17 mouse cellular contexts compared by ENCODE assay signal in the genomic region with DNA sequence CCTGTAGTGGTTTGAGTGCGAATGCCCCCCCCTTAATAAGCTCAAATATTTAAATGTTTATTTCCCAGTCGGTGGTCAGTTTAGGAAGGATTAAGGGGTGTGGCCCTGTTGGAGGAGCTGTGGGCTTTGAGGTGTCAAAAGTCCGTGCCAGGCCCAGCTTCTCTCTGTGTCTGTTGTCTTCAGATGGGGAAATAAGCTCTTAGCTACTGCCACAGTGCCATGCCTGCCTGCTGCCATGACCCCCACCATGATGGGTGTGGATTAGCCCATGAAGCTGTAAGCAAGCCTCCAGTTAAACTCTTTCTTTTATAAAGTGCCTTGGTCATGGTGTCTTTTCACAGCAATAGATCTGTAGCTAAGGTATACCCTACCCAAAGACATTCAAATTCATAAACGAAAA. TPM values are rescaled to one million over a fixed set of nuclear protein-coding genes. Genes with fewer than 3 reads are reported as not detected.
DNase-seq lines count a peak whose midpoint lies in the region; ATAC-seq lines count a peak whose summit lies in the region.
"Had no signal": no experiment of that assay in that cellular context is flagged by ENCODE, and none has a peak within 500 bp of the region (broad histone marks: within the 10 kb centered on the region; RNA-seq: fewer than 3 reads in every experiment).

No protein-coding gene starts in this region.

- H3K27ac ChIP-seq in embryonic facial prominence, embryonic 11.5 days (replicated peaks; ENCODE audit: low read depth, low read length): no peak overlapping the region
- no peak overlapping the region for H3K27ac ChIP-seq in embryonic facial prominence, embryonic 10.5 days (replicated peaks)
- no peak overlapping the region for H3K27ac ChIP-seq in hindbrain, embryonic 13.5 days
- H3K27ac ChIP-seq in hindbrain, embryonic 12.5 days: no peak overlapping the region
- no peak overlapping the region for H3K27ac ChIP-seq in liver, embryonic 16.5 days (ENCODE audit: low read length)
- H3K27ac ChIP-seq in neural tube, embryonic 13.5 days (replicated peaks): no peak overlapping the region
- H3K27ac ChIP-seq in neural tube, embryonic 15.5 days (replicated peaks): no peak overlapping the region
- H3K27ac ChIP-seq: embryonic facial prominence, embryonic 15.5 days; hindbrain, embryonic 14.5 days; limb, embryonic 12.5 days; liver, embryonic 13.5 days; lung, embryonic 15.5 days; midbrain, embryonic 10.5 days had no signal

- ATAC-seq in embryonic facial prominence, embryonic 11.5 days (replicated peaks; ENCODE audit: insufficient number of reproducible peaks, low FRiP score, low TSS enrichment, low read depth): 0 out of 2 replicates have a peak, but pooled peaks have one; percentile 39
- 0 out of 2 replicates have a peak, but pooled peaks have one; percentile 17 for ATAC-seq in hindbrain, embryonic 13.5 days (ENCODE audit: low FRiP score)
- ATAC-seq in hindbrain, embryonic 12.5 days (ENCODE audit: low FRiP score): no peak
- 0 out of 2 replicates have a peak, but pooled peaks have one; percentile 8 for ATAC-seq in liver, embryonic 16.5 days (ENCODE audit: low read depth)
- 0 out of 2 replicates have a peak, but pooled peaks have one; percentile 3 for ATAC-seq in neural tube, embryonic 13.5 days (ENCODE audit: low read depth)
- ATAC-seq in neural tube, embryonic 15.5 days (ENCODE audit: low FRiP score): no peak

- no peak overlapping the region for H3K4me2 ChIP-seq in embryonic facial prominence, embryonic 11.5 days (ENCODE audit: low read depth, low read length)
- no peak overlapping the region for H3K4me2 ChIP-seq in hindbrain, embryonic 13.5 days
- H3K4me2 ChIP-seq in hindbrain, embryonic 12.5 days (replicated peaks): no peak overlapping the region
- H3K4me2 ChIP-seq in liver, embryonic 16.5 days (ENCODE audit: low read depth, low read length): no peak overlapping the region
- no peak overlapping the region for H3K4me2 ChIP-seq in neural tube, embryonic 13.5 days
- no peak overlapping the region for H3K4me2 ChIP-seq in neural tube, embryonic 15.5 days
- H3K4me2 ChIP-seq: embryonic facial prominence, embryonic 15.5 days; hindbrain, embryonic 14.5 days; limb, embryonic 12.5 days; liver, embryonic 13.5 days; lung, embryonic 15.5 days had no signal

- H3K36me3 ChIP-seq in embryonic facial prominence, embryonic 11.5 days (replicated peaks; ENCODE audit: control insufficient read depth, insufficient read depth, low read depth, low read length): no peaks in the 10 kb centered on the region
- no peaks in the 10 kb centered on the region for H3K36me3 ChIP-seq in embryonic facial prominence, embryonic 10.5 days (replicated peaks)
- H3K36me3 ChIP-seq in hindbrain, embryonic 13.5 days: no peaks in the 10 kb centered on the region
- H3K36me3 ChIP-seq in hindbrain, embryonic 12.5 days: no peaks in the 10 kb centered on the region
- no peaks in the 10 kb centered on the region for H3K36me3 ChIP-seq in liver, embryonic 16.5 days (ENCODE audit: control insufficient read depth, insufficient read depth)
- H3K36me3 ChIP-seq in neural tube, embryonic 13.5 days: no peaks in the 10 kb centered on the region
- H3K36me3 ChIP-seq in neural tube, embryonic 15.5 days: no peaks in the 10 kb centered on the region
- H3K36me3 ChIP-seq: embryonic facial prominence, embryonic 15.5 days; limb, embryonic 12.5 days; liver, embryonic 13.5 days; lung, embryonic 15.5 days; midbrain, embryonic 10.5 days had no signal

- no peak overlapping the region for H3K4me3 ChIP-seq in embryonic facial prominence, embryonic 11.5 days (ENCODE audit: low read depth, low read length)
- H3K4me3 ChIP-seq in embryonic facial prominence, embryonic 10.5 days: no peak overlapping the region
- no peak overlapping the region for H3K4me3 ChIP-seq in hindbrain, embryonic 13.5 days
- no peak overlapping the region for H3K4me3 ChIP-seq in hindbrain, embryonic 12.5 days
- H3K4me3 ChIP-seq in liver, embryonic 16.5 days (ENCODE audit: low read depth, low read length): no peak overlapping the region
- H3K4me3 ChIP-seq in neural tube, embryonic 13.5 days: no peak overlapping the region
- no peak overlapping the region for H3K4me3 ChIP-seq in neural tube, embryonic 15.5 days (replicated peaks)
- H3K4me3 ChIP-seq: embryonic facial prominence, embryonic 15.5 days; limb, embryonic 12.5 days; liver, embryonic 13.5 days; lung, embryonic 15.5 days; midbrain, embryonic 10.5 days had no signal

- H3K27me3 ChIP-seq in embryonic facial prominence, embryonic 11.5 days (ENCODE audit: control insufficient read depth, insufficient read depth, low read length): no peaks in the 10 kb centered on the region
- no peaks in the 10 kb centered on the region for H3K27me3 ChIP-seq in embryonic facial prominence, embryonic 10.5 days (replicated peaks; ENCODE audit: low read depth, poor library complexity, severe bottlenecking)
- no peaks in the 10 kb centered on the region for H3K27me3 ChIP-seq in hindbrain, embryonic 13.5 days
- no peaks in the 10 kb centered on the region for H3K27me3 ChIP-seq in hindbrain, embryonic 12.5 days
- no peaks in the 10 kb centered on the region for H3K27me3 ChIP-seq in liver, embryonic 16.5 days (ENCODE audit: control insufficient read depth, insufficient read depth, low read depth, low read length)
- no peaks in the 10 kb centered on the region for H3K27me3 ChIP-seq in neural tube, embryonic 13.5 days
- no peaks in the 10 kb centered on the region for H3K27me3 ChIP-seq in neural tube, embryonic 15.5 days (replicated peaks)
- H3K27me3 ChIP-seq: CH12.LX; embryonic facial prominence, embryonic 15.5 days; limb, embryonic 12.5 days; liver, embryonic 13.5 days; lung, embryonic 15.5 days had no signal

- no peaks in the 10 kb centered on the region for H3K9me3 ChIP-seq in embryonic facial prominence, embryonic 11.5 days (replicated peaks; ENCODE audit: control insufficient read depth, low read length)
- no peaks in the 10 kb centered on the region for H3K9me3 ChIP-seq in embryonic facial prominence, embryonic 10.5 days
- H3K9me3 ChIP-seq in hindbrain, embryonic 13.5 days: no peaks in the 10 kb centered on the region
- H3K9me3 ChIP-seq in hindbrain, embryonic 12.5 days (replicated peaks): no peaks in the 10 kb centered on the region
- no peaks in the 10 kb centered on the region for H3K9me3 ChIP-seq in liver, embryonic 16.5 days (replicated peaks; ENCODE audit: control insufficient read depth, low read length)
- H3K9me3 ChIP-seq in neural tube, embryonic 13.5 days: no peaks in the 10 kb centered on the region
- H3K9me3 ChIP-seq in neural tube, embryonic 15.5 days (replicated peaks): no peaks in the 10 kb centered on the region
- H3K9me3 ChIP-seq: embryonic facial prominence, embryonic 15.5 days; limb, embryonic 12.5 days; lung, embryonic 15.5 days; midbrain, embryonic 10.5 days had no signal

- H3K4me1 ChIP-seq in embryonic facial prominence, embryonic 11.5 days (ENCODE audit: control insufficient read depth, insufficient read depth, low read length): no peaks in the 10 kb centered on the region
- no peaks in the 10 kb centered on the region for H3K4me1 ChIP-seq in embryonic facial prominence, embryonic 10.5 days
- no peaks in the 10 kb centered on the region for H3K4me1 ChIP-seq in hindbrain, embryonic 13.5 days (replicated peaks)
- H3K4me1 ChIP-seq in hindbrain, embryonic 12.5 days: no peaks in the 10 kb centered on the region
- peaks cover 7% of the 10 kb centered on the region for H3K4me1 ChIP-seq in liver, embryonic 16.5 days (ENCODE audit: control insufficient read depth, low read depth, low read length)
- no peaks in the 10 kb centered on the region for H3K4me1 ChIP-seq in neural tube, embryonic 13.5 days (replicated peaks)
- H3K4me1 ChIP-seq in neural tube, embryonic 15.5 days: no peaks in the 10 kb centered on the region
- H3K4me1 ChIP-seq: embryonic facial prominence, embryonic 15.5 days; limb, embryonic 12.5 days; lung, embryonic 15.5 days; midbrain, embryonic 10.5 days had no signal

- WGBS in embryonic facial prominence, embryonic 11.5 days: 67% methylated on average over 4 of the region's 4 CpGs
- 72% methylated on average over 4 of the region's 4 CpGs for WGBS in embryonic facial prominence, embryonic 10.5 days
- WGBS in hindbrain, embryonic 13.5 days: 76% methylated on average over 4 of the region's 4 CpGs
- 69% methylated on average over 4 of the region's 4 CpGs for WGBS in hindbrain, embryonic 12.5 days
- 49% methylated on average over 4 of the region's 4 CpGs for WGBS in liver, embryonic 16.5 days (ENCODE audit: insufficient replicate concordance)
- 69% methylated on average over 4 of the region's 4 CpGs for WGBS in neural tube, embryonic 13.5 days
- WGBS in neural tube, embryonic 15.5 days: 76% methylated on average over 4 of the region's 4 CpGs

- no peak overlapping the region for H3K9ac ChIP-seq in embryonic facial prominence, embryonic 11.5 days (replicated peaks; ENCODE audit: low read length)
- no peak overlapping the region for H3K9ac ChIP-seq in hindbrain, embryonic 13.5 days
- no peak overlapping the region for H3K9ac ChIP-seq in hindbrain, embryonic 12.5 days
- H3K9ac ChIP-seq in liver, embryonic 16.5 days (ENCODE audit: low read depth, low read length): no peak overlapping the region
- H3K9ac ChIP-seq in neural tube, embryonic 13.5 days: no peak overlapping the region
- no peak overlapping the region for H3K9ac ChIP-seq in neural tube, embryonic 15.5 days (replicated peaks)
- H3K9ac ChIP-seq: embryonic facial prominence, embryonic 15.5 days; hindbrain, embryonic 14.5 days; limb, embryonic 12.5 days; liver, embryonic 13.5 days; lung, embryonic 15.5 days had no signal

- DNase-seq in embryonic facial prominence, embryonic 11.5 days (ENCODE audit: low spot score): no peak
- DNase-seq in embryonic facial prominence, embryonic 10.5 days (ENCODE audit: low spot score): no peak
- DNase-seq in liver: no peak

RNA-seq across cellular contexts. Expression of gene Olfml2b, which starts 11.5 kb away (rescaled TPM):
- 7.2 and 7.4 TPM in 2 replicates for polyA plus RNA-seq in embryonic facial prominence, embryonic 11.5 days (2014; fragmentation: Nextera tagmentation; extraction: Ambion mirVana)
- polyA plus RNA-seq in embryonic facial prominence, embryonic 10.5 days (2016; fragmentation: Nextera tagmentation; extraction: Ambion mirVana): 5.5 and 6.0 TPM in 2 replicates
- polyA plus RNA-seq in hindbrain, embryonic 13.5 days (2015; fragmentation: Nextera tagmentation; extraction: Ambion mirVana): 5.2 and 6.1 TPM in 2 replicates
- polyA plus RNA-seq in hindbrain, embryonic 12.5 days (2016; fragmentation: Nextera tagmentation; extraction: Ambion mirVana): 8.0 and 10.4 TPM in 2 replicates
- 3.3 and 3.4 TPM in 2 replicates for polyA plus RNA-seq in liver, embryonic 16.5 days (2015; fragmentation: Nextera tagmentation; extraction: Ambion mirVana)
- 13.0 and 14.4 TPM in 2 replicates for polyA plus RNA-seq in neural tube, embryonic 13.5 days (2015; fragmentation: Nextera tagmentation; extraction: Ambion mirVana)
- 7.0 and 8.0 TPM in 2 replicates for polyA plus RNA-seq in neural tube, embryonic 15.5 days (2015; fragmentation: Nextera tagmentation; extraction: Ambion mirVana)
- polyA plus RNA-seq: activated CD4-positive, CD25-positive, alpha-beta regulatory T cell, adult 4 months; inflammation-experienced regulatory T-cells, adult 6 months had no signal

RNA-seq across cellular contexts. Expression of gene Nos1ap, which starts 43.2 kb away (rescaled TPM):
- 5.1 and 5.5 TPM in 2 replicates for polyA plus RNA-seq in embryonic facial prominence, embryonic 11.5 days (2014; fragmentation: Nextera tagmentation; extraction: Ambion mirVana)
- 6.5 and 8.9 TPM in 2 replicates for polyA plus RNA-seq in embryonic facial prominence, embryonic 10.5 days (2016; fragmentation: Nextera tagmentation; extraction: Ambion mirVana)
- 17.8 and 17.9 TPM in 2 replicates for polyA plus RNA-seq in hindbrain, embryonic 13.5 days (2015; fragmentation: Nextera tagmentation; extraction: Ambion mirVana)
- 15.5 and 22.7 TPM in 2 replicates for polyA plus RNA-seq in hindbrain, embryonic 12.5 days (2016; fragmentation: Nextera tagmentation; extraction: Ambion mirVana)
- 5.2 and 6.3 TPM in 2 replicates for polyA plus RNA-seq in liver, embryonic 16.5 days (2015; fragmentation: Nextera tagmentation; extraction: Ambion mirVana)
- polyA plus RNA-seq in neural tube, embryonic 13.5 days (2015; fragmentation: Nextera tagmentation; extraction: Ambion mirVana): 17.6 and 17.9 TPM in 2 replicates
- polyA plus RNA-seq in neural tube, embryonic 15.5 days (2015; fragmentation: Nextera tagmentation; extraction: Ambion mirVana): 18.9 and 19.0 TPM in 2 replicates
- polyA plus RNA-seq: activated CD4-positive, CD25-positive, alpha-beta regulatory T cell, adult 4 months; inflammation-experienced regulatory T-cells, adult 6 months had no signal

Comparison
In these comparisons a context has a peak if more than half of its experiments do, and no peak if none do; other contexts are left out.
1. ATAC-seq: peak in embryonic facial prominence, embryonic 11.5 days (single experiment), hindbrain, embryonic 13.5 days (single experiment), liver, embryonic 16.5 days (single experiment) and neural tube, embryonic 13.5 days (single experiment); none in hindbrain, embryonic 12.5 days (single experiment) and neural tube, embryonic 15.5 days (single experiment).